Mouse (Mus musculus) heart, postnatal 0 days (tissue): Measurements from ENCODE around the gene Rpf2.

ENCODE experiments used
- CTCF ChIP-seq: IDR thresholded peaks from 2 replicates; pipeline ENCODE4 v1.5.1; 2016; ENCODE audit warnings: antibody characterized with exemption, control low read depth, low read depth
- EP300 ChIP-seq: IDR thresholded peaks from 2 replicates; pipeline ENCODE4 v1.6.1; 2016; ENCODE audit warnings: antibody characterized with exemption, low read depth

- peak; percentile 98 for TF ChIP-seq CTCF
- no peak for TF ChIP-seq EP300
Observed at GRCm38 (mm10) chr10:40212443-40213169, 34.2 kb downstream of the Rpf2 start.
